Mouse (Mus musculus) lung, adult 2 months (tissue): ENCODE measurements at regions not wholly inside any gene's neighbourhood (a gene's known extent, or its start where the extent isn't known, plus 50 kb on each side); places are given as distances from the start of the nearest gene placed in this dataset.
"Not testable (repeated sequence)": the region's sequence is repeated elsewhere in the genome, so short reads cannot be mapped to it uniquely, and the experiment has no call there.

Experiments used
- DNase-seq: peaks from one replicate; pipeline ENCODE4 v3.0.0; 2022
- H3K4me1 ChIP-seq: fragments of 200-500 bp; 2 replicates; pipeline ENCODE4 v1.6.1; 2011; ENCODE audit warnings: low read length; ENCODE audit not compliant: control insufficient read depth, insufficient read depth
- H3K4me3 ChIP-seq: fragments of 200-500 bp; replicated peaks from 2 replicates; pipeline ENCODE3; 2011; ENCODE audit warnings: low read depth, mild to moderate bottlenecking, control low read depth, low read length; ENCODE audit errors: extremely low read depth
- CTCF ChIP-seq: fragments of 200-500 bp; IDR thresholded peaks from 2 replicates; pipeline ENCODE4 v1.5.1; 2011; ENCODE audit warnings: mild to moderate bottlenecking, low read length, control low read depth; ENCODE audit not compliant: insufficient read depth
- POLR2A ChIP-seq: fragments of 200-500 bp; IDR thresholded peaks from 2 replicates; pipeline ENCODE4 v1.6.1; 2011; ENCODE audit warnings: low read depth, mild to moderate bottlenecking, control low read depth, low read length, borderline replicate concordance; ENCODE audit errors: extremely low read depth
- WGBS: fragments of 180-500 bp; shearing (Covaris S2); methylation state at CpG from one replicate; pipeline ENCODE4 v1.1.7; 2018; 5-methylcytosine and 5-hydroxymethylcytosine counted together

DNA sequence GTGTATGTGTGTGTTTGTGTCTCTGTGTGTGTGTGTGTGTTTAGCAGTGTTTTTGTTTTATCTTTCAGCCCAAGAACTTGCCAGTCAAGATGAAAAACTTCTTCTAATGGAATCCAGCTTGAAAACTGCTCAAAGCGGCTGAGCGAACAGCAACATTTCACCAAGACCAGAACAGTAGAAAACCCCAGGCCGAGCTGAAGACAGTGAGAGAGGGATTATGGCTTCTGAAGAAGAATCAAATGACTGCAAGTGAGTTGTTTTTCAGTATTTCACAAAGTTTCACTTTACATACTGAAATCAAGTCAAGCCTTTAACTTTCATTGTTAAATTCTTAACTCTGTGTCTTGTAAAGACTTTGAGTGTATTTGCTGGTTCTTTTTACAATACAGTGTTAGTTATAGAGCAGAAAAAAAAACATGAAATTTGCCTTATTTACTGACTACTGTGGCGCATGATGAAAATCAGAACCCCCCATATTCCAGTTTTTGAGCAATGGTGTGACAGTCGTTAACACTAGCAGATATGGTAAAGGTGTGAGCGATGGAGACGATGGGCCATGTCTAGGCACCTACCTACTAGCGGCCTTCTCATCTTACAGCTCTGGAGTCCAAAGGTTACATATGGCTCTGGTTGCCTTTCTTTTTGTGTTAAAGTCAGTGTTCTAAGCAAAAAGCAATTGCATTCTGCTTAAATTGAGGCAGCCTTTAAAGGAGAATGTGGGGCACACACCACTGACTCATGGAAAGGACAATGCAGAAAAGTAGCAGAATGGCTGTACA is 357.0 kb downstream of the Gm8797 start:
- no peak for TF ChIP-seq POLR2A
- no peak for TF ChIP-seq CTCF
- DNase-seq: no peak
- 85% methylated on average over 8 of the region's 8 CpGs for WGBS
- Histone ChIP-seq H3K4me3 (no peak overlapping the region), H3K4me1 (no peaks in the 10 kb centered on the region)

DNA sequence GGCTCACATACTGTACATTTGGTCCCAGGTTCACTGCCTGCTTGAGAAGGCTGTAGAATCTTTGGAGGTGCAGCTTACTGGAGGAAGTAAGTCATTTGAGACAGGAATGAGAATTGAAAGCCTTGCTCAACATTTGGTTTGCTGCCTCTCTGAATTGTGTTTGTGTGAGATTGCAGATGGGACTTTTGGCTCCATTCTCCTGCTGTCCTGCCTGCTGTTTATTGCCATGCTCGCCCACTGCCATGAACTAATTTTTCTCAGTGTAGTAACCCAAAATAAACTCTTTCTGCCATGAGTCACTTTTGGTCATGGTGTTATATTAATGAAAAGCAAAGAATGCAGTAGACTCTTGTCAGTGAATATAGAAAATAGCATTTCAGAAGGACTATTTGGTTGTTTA is 368.1 kb downstream of the Gm8797 start:
- no peaks in the 10 kb centered on the region for H3K4me1 ChIP-seq
- no peak for DNase-seq
- H3K4me3 ChIP-seq: no peak overlapping the region
- TF ChIP-seq CTCF (no peak), POLR2A (no peak)
- WGBS: 66% methylated on average over 1 of the region's 1 CpGs

DNA sequence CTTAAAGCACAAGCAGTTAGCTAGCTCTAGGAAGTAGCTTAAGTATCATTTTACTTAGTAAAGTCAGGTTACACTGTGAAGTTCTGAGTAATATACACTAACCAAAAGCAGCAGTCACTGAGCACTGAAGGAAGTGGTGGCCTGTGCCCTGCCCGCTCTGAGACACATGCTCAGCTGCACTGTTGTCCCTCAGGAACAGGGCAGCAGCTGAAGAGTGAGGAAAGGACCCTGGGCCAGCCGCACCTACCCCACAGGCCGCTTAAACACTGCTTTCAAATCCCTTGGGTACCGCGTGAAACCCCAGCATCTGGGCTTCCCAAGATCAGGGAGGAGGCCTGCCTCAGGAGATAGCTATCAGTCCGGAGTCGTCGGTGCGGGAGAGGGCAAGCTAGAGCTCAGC is 385.1 kb downstream of the Gm8797 start:
- H3K4me1 ChIP-seq, H3K4me3 ChIP-seq, DNase-seq: not testable (repeated sequence)
- 71% methylated on average over 9 of the region's 9 CpGs for WGBS

DNA sequence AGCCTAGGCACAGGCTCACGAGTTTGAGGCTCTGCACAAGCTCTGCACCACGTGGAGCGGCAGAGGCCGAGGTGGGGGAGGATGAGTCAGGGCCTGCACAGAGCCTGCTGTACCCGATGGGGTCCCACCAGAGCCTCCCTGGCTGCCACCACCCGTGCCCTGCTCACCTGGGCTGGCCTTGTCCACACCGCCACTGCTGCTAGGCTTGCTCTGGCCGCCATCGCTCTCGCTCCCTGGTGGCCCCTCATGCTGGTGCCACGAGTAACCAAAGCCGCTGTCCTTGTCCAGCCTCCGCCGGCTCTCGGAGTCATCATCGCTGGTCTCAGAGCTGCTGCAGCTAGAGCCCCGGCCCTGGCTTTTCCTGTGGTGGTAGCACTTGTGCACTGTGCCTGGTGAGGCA is 386.8 kb downstream of the Gm8797 start:
- Histone ChIP-seq H3K4me3 (no peak overlapping the region), H3K4me1 (no peaks in the 10 kb centered on the region)
- no peak for TF ChIP-seq CTCF
- no peak for TF ChIP-seq POLR2A
- DNase-seq: no peak
- WGBS: 93% methylated on average over 17 of the region's 17 CpGs

DNA sequence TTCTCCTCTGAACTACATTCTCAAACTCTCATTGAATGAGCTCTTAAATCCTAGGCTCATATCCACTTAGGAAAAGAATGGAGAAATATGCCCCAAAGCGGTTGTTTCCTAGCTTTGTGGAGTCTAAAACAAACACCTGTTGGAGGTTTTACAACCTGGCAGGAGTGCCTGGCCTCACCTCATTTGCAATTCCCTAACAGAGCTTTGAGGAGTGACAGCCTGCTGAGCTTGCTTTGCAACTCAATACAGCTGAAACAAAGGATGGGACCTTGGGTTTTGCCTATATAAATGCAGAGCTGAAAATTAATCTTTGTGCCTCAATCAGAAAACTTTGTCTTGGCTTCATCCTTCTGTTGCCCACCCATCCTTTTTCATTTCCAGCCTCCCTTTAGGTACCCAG is 423.2 kb downstream of the Gm8797 start:
- Histone ChIP-seq H3K4me3 (no peak overlapping the region), H3K4me1 (no peaks in the 10 kb centered on the region)
- TF ChIP-seq POLR2A (no peak), CTCF (no peak)
- 41% methylated on average over 1 of the region's 1 CpGs for WGBS
- DNase-seq: no peak

DNA sequence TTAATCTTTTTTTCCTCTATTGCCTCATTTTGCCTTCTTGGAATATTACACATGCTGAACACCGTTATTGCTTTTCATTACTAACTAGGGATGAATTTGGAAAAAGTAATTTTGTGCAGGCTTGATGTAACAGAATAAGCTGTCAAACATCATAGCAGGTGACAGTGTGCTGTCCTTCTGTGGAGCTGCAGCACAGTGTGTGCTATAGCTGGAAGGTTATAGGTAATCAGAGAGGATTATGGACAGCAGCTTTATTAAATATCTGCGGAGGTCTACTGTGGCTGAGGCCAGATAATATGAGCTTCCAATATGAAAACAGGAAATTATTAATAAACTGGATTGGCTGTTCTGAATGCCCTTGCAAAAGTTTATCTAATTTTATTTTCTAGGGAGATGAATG is 431.9 kb downstream of the Gm8797 start:
- DNase-seq: no peak
- TF ChIP-seq CTCF (no peak), POLR2A (no peak)
- WGBS: 83% methylated on average over 2 of the region's 2 CpGs
- no peaks in the 10 kb centered on the region for H3K4me1 ChIP-seq
- no peak overlapping the region for H3K4me3 ChIP-seq

DNA sequence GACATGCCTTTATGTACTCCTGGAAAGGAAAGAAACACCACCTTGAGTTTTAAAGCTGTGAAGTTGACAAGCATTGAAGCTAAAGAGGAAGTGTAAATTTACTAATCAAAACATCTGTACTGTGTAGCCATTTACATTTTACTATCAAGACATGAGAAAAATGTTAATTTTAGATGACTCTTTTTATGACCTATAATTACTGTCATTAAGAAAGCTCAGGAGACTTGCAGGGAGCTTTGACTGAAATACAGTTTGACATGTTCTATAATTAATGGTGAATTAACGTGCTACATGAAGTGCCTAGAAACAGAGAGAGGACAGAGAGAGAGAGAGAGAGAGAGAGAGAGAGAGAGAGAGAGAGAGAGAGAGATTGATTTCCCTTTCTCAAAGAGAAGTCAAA is 432.8 kb downstream of the Gm8797 start:
- WGBS: 60% methylated on average over 1 of the region's 1 CpGs
- no peak for DNase-seq
- Histone ChIP-seq H3K4me1 (no peaks in the 10 kb centered on the region), H3K4me3 (no peak overlapping the region)
- no peak for TF ChIP-seq POLR2A
- TF ChIP-seq CTCF: no peak

DNA sequence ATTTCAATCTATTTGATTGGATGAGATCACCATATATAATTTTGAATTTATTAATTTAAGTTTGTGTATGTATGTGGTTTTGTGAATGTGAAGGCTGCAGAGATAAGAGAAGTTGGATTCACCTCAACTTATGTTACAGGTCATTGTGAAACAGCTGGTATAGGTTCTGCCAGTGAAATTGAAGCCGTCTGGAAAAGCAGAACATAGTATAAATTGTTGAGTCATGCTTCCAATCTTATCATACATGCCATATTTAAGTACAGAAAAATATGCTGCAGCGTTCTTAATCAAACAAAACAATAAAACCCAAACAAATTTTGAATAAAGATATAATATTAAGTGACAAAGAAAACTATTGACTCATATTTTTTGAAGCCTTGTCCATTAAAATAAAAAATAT is 415.6 kb downstream of the 1700008P02Rik start:
- TF ChIP-seq POLR2A (no peak), CTCF (no peak)
- Histone ChIP-seq H3K4me3 (no peak overlapping the region), H3K4me1 (no peaks in the 10 kb centered on the region)
- 47% methylated on average over 2 of the region's 2 CpGs for WGBS
- DNase-seq: no peak

GRCm38 (mm10) chr3:6228685-6229084 is 391.6 kb downstream of the 1700008P02Rik start:
- Histone ChIP-seq H3K4me3 (no peak overlapping the region), H3K4me1 (no peaks in the 10 kb centered on the region)
- DNase-seq: no peak
- TF ChIP-seq CTCF: no peak
- no peak for TF ChIP-seq POLR2A
- 45% methylated on average over 1 of the region's 1 CpGs for WGBS
